Mouse (Mus musculus) monocyte, adult 2 months (primary cell): ENCODE results near the gene Gm9958.

ENCODE experiments used
- DNase-seq, 2 experiments: peaks; one replicate each; pipeline ENCODE4 v3.0.0; 2022; ENCODE audit warnings: low spot score in 2 of 2, low read depth in 1 of 2

Gene Gm9958

GRCm38 (mm10) chr5:90396817-90397216 is 29.8 kb downstream of the Gm9958 start:
- DNase-seq = no peak

DNA sequence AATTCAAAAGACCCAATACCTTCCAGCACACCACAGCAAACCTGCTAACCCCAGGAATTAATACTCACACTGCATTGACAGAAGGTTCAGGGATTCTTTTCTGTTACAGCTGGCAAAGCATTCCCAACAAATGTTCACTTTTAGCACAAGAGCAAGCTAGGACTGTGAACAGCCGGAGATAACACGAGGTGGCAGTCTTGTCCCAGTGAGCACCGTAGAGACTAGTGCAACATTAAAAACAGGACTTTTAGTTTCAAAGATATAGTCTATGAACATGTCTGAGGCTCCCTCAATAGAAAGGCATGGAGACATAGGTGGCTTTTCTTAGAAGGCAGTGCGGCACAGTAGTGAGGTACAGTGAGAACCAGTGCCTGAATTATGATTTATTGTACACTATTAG is 38.2 kb downstream of the Gm9958 start:
- no peak for DNase-seq

DNA sequence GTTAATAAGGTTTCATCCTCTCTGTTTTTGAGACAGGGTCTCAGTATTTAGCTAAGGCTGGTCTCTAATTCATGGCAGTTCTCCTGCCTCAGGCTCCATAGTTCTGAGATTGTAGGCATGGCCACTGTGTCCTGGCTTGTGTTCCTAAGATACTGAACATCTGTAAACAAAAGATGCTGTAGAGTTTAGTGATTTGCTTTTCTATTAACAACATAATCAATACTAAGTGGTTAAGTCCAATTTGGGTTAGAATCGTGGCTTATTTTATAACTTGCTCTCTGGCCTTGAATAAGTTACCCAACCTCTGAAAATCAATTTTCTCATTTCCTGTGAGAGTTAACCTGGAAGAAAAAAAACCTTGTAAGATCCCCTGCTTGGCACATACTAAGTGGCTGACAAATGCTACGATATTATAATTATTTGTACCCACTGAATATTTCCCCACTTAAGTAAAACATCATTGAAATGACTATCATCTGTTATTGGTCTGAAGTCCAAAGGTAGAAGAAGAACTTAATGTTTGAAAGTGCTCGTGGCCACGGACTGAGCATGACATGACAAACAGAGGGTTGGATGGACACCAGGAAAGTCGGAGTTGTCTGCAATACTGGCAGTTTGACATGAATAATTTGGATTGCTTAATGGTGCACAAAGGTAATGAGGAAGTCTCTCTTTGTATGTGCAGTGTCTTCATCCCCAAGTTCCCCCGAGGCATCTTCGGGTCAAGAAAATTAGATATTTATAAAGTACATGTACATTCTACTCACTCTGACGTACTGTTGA is 47.3 kb downstream of the Gm9958 start:
- DNase-seq = no peak

DNA sequence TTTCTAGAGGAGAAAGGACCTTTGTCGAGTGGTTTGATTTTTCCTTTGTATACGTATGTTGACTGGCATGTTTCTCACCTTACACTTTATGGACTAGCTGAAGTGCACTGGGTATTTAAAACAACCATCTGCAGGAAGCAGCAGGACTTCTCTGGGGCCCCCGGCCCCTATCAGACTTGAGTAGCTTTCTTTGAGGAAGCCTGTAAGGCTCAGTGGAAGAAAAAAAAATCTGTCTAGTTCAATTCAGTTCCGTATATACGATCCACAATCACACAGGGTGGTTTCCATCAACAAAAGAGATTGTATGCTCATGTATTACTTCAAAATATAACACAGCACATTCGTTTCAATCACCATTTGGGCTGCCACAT is 47.9 kb downstream of the Gm9958 start:
- DNase-seq = no peak
